Mouse (Mus musculus) limb, embryonic 11.5 days (tissue): ENCODE measurements around the gene Gigyf2. TPM values are rescaled to one million over a fixed set of nuclear protein-coding genes. Genes with fewer than 3 reads are reported as not detected.
"Not testable (repeated sequence)": the region's sequence is repeated elsewhere in the genome, so short reads cannot be mapped to it uniquely, and the experiment has no call there.

Experiments
- ATAC-seq: fragments of 200-750 bp; cut with Nextera tagmentation; 2 replicates; pipeline ENCODE4 v1.8.0; 2017; ENCODE audit warnings: low read depth; ENCODE audit not compliant: insufficient number of reproducible peaks, low FRiP score, low TSS enrichment
- DNase-seq: peaks from one replicate; pipeline ENCODE4 v3.0.0-alpha.2; 2015; ENCODE audit warnings: low spot score
- H3K27ac ChIP-seq: fragments of 300-500 bp; sonication (generic); replicated peaks from 2 replicates; pipeline ENCODE4 v1.5.1; 2014; ENCODE audit warnings: low read depth, mild to moderate bottlenecking, low read length
- H3K27me3 ChIP-seq: fragments of 300-500 bp; sonication (generic); 2 replicates; pipeline ENCODE4 v1.6.1; 2014; ENCODE audit warnings: mild to moderate bottlenecking, low read length, mixed read lengths; ENCODE audit not compliant: control insufficient read depth, insufficient read depth
- H3K36me3 ChIP-seq: fragments of 300-500 bp; sonication (generic); 2 replicates; pipeline ENCODE4 v1.6.1; 2014; ENCODE audit warnings: mild to moderate bottlenecking, low read length, moderate library complexity, mixed read lengths; ENCODE audit not compliant: control insufficient read depth, insufficient read depth
- H3K4me1 ChIP-seq: fragments of 300-500 bp; sonication (generic); 2 replicates; pipeline ENCODE4 v1.6.1; 2014; ENCODE audit warnings: low read length, mixed read lengths; ENCODE audit not compliant: control insufficient read depth, insufficient read depth
- H3K4me2 ChIP-seq: fragments of 300-500 bp; sonication (generic); 2 replicates; pipeline ENCODE4 v1.6.1; 2014; ENCODE audit warnings: low read depth, mild to moderate bottlenecking, moderate library complexity; ENCODE audit not compliant: severe bottlenecking
- H3K4me3 ChIP-seq: fragments of 300-500 bp; sonication (generic); 2 replicates; pipeline ENCODE4 v1.5.1; 2014; ENCODE audit warnings: low read depth, low read length
- H3K9ac ChIP-seq: fragments of 300-500 bp; sonication (generic); 2 replicates; pipeline ENCODE4 v1.6.1; 2014; ENCODE audit warnings: mild to moderate bottlenecking, low read length
- H3K9me3 ChIP-seq: fragments of 300-500 bp; sonication (generic); 2 replicates; pipeline ENCODE4 v1.6.1; 2016; ENCODE audit warnings: low read length; ENCODE audit not compliant: control insufficient read depth
- WGBS: fragments of 180-500 bp; shearing (Covaris S2); extraction: QIAGEN DNeasy Blood & Tissue Kit; methylation state at CpG from one replicate; pipeline ENCODE4 v1.1.7; 2014; 5-methylcytosine and 5-hydroxymethylcytosine counted together
- polyA plus RNA-seq: library from polyadenylated mRNA; unstranded; fragments of >200 nt; fragmentation: Nextera tagmentation; extraction: Ambion mirVana; gene quantifications from 2 replicates; pipeline ENCODE4 v1.2.1, GENCODE M21; 2014

The Gigyf2 gene
- polyA plus RNA-seq, 1 experiment from 2014 or later, result 47.3 TPM

DNA sequence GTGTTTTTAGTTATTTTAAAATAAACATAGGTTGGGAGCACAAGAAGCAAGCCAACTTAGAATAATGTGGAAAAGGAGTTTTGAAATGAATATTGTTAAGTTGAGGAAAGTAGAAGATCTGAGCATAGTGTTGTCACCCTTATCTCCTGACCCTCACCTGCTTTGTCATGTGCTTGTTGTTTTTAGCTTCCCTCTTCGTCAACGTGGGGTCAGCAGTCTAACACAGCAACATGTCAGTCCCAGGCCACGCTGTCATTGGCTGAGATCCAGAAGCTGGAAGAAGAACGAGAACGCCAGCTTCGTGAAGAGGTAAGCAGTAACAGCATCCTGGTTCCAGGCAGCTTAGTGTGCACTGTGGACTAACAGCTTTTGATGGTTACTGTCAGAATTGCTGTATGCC, 109.8 kb downstream of the Gigyf2 start:
- no peaks in the 10 kb centered on the region for H3K9me3 ChIP-seq
- H3K4me2 ChIP-seq, result no peak overlapping the region
- H3K4me1 ChIP-seq, result no peaks in the 10 kb centered on the region
- H3K36me3 ChIP-seq, result peaks cover 13% of the 10 kb centered on the region
- no peak overlapping the region for H3K9ac ChIP-seq
- H3K4me3 ChIP-seq, result no peak overlapping the region
- DNase-seq, result no peak
- no peak overlapping the region for H3K27ac ChIP-seq
- 88% methylated on average over 6 of the region's 6 CpGs for WGBS
- ATAC-seq, result no peak
- H3K27me3 ChIP-seq, result no peaks in the 10 kb centered on the region

DNA sequence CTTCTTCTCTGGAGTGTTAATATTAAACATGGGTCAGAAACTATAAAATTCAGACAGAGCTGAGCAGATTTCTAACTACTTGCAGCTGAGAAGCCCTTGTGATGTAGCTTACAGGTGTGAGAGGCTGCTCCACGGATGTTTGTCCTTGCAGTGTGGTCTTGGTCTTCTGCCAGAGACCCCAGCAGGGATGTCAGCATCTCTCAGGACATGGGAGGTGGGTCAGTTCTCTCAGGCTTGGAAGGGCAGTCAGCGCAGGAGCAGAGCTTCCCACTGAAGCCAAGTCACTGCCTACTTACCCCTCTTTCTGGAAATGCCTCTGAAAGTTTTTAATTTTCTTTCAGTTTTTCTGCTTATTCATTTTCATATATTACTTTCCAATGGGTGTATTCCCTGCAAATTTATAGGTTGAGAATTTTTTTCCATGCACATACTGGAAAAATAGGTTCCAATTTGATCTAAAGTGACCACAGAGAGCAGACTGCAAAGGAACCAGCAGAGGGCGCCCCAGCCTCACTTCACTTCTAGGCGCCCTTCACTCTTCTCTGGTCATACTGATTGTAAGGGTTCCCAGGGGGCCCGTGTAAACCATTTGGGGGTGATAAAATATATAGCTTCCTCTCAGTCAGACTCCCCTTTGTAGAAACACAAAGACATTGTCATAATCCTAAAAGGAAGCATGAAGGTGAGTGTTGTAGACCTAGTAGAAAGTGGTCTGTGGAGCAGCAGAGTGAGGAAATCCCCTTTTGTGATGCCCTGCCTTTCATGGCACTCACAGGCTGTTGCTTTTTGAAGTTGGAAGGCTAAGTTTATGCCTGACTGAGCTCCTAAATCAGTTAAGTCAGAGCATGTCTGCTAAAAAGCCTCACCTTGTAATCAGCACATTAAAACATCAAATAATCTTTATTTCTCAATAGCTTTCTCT, 120.6 kb downstream of the Gigyf2 start:
- no peak overlapping the region for H3K4me3 ChIP-seq
- WGBS, result 44% methylated on average over 5 of the region's 5 CpGs
- peak; percentile 76 for DNase-seq
- no peak for ATAC-seq
- H3K27me3 ChIP-seq, result no peaks in the 10 kb centered on the region
- H3K4me1 ChIP-seq, result no peaks in the 10 kb centered on the region
- no peaks in the 10 kb centered on the region for H3K9me3 ChIP-seq
- no peak overlapping the region for H3K4me2 ChIP-seq
- peaks cover 7% of the 10 kb centered on the region for H3K36me3 ChIP-seq
- no peak overlapping the region for H3K9ac ChIP-seq
- H3K27ac ChIP-seq, result no peak overlapping the region

DNA sequence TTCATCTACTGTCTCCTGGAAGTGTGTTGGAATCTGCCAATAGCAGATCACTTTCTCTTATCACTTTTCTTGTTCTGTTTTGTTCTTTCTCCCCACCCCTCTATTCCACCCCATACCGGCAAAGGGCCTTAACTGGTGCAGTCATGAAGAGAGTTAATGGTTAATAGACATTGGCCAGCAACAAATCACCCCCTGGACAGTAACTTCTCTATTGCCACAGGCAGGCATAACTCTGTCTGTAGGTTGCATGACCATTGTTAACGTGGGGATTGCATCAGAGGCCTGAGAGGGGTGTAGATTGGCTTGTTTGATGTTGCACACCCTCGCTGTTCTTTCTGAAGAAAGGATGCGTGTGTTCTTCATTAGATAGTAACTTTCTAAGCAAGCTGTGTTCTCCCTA, 122.6 kb downstream of the Gigyf2 start:
- Histone ChIP-seq H3K9me3 (no peaks in the 10 kb centered on the region), H3K27ac (no peak overlapping the region), H3K36me3 (peaks cover 5% of the 10 kb centered on the region), H3K27me3 (no peaks in the 10 kb centered on the region), H3K4me2 (no peak overlapping the region), H3K9ac (no peak overlapping the region), H3K4me1 (no peaks in the 10 kb centered on the region), H3K4me3 (no peak overlapping the region)
- ATAC-seq (no peak), DNase-seq (no peak)
- WGBS, result 83% methylated on average over 4 of the region's 4 CpGs

DNA sequence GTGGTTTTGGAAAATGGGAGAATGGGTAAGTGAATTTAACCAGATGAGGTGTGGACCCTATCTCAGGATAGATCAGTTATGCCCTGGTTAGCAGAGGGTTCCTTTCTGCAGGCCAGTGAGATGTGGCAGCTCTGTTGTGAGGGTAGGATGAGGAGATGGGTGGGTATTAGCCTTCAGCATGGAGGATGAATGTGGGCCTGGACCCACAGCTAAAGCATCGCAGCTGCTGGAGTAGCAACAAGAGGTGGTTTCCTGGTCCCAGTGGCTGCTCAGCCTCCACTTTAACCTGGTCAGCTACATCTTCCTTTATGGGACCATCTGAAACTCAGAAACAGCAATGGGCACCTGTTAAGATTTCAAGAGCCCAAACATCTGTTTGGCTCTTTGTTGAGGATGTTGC, 129.6 kb downstream of the Gigyf2 start:
- H3K36me3 ChIP-seq, result no peaks in the 10 kb centered on the region
- WGBS, result 90% methylated on average over 1 of the region's 1 CpGs
- no peak overlapping the region for H3K4me3 ChIP-seq
- no peaks in the 10 kb centered on the region for H3K9me3 ChIP-seq
- H3K27me3 ChIP-seq, result no peaks in the 10 kb centered on the region
- no peak overlapping the region for H3K9ac ChIP-seq
- no peak overlapping the region for H3K27ac ChIP-seq
- H3K4me1 ChIP-seq, result no peaks in the 10 kb centered on the region
- H3K4me2 ChIP-seq, result no peak overlapping the region
- DNase-seq (no peak), ATAC-seq (no peak)

DNA sequence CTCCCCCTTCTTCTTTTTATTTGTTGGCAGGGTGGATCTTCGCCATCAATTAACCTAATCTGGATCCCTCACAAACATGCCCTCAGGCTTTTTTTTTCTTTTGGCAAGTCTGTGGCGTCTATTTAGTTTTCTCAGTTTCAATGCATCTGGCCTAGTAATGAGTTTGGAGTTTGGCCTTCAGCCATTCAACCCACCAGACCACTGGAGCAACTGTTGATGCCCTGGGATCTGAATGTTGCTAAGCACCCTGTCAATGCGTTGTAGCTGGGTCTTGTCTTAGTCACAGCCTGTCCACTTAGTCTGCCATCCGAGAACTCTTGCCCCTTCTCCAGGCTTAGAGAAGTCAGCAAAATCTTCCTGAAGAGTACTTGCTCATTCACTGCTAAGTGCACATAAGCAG, 131.2 kb downstream of the Gigyf2 start:
- ATAC-seq (no peak), DNase-seq (no peak)
- Histone ChIP-seq H3K9ac (no peak overlapping the region), H3K27me3 (no peaks in the 10 kb centered on the region), H3K9me3 (no peaks in the 10 kb centered on the region), H3K4me1 (no peaks in the 10 kb centered on the region), H3K27ac (no peak overlapping the region), H3K36me3 (no peaks in the 10 kb centered on the region), H3K4me2 (no peak overlapping the region), H3K4me3 (no peak overlapping the region)
- WGBS, result 94% methylated on average over 4 of the region's 4 CpGs

DNA sequence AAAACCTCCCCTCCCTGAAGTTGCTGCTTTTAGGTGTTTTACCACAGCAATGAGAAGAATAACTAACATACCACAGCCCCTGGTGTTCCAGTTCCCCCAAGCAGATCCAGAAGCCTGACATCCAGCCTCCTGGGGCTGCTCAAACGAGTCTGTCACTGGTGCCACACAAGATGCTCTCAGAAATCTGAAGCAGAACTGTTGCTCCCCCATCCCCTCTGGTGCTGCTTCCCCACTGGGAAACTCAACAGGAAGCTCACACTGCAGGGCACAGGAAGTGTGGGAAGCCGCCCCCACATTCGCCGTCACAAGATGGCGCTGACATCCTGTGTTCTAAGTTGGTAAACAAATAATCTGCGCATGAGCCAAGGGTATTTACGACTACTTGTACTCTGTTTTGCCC, 133.1 kb downstream of the Gigyf2 start:
- not testable (repeated sequence) for H3K27ac ChIP-seq, ATAC-seq, H3K4me1 ChIP-seq, H3K27me3 ChIP-seq, H3K9ac ChIP-seq, H3K4me2 ChIP-seq, H3K9me3 ChIP-seq, H3K36me3 ChIP-seq, DNase-seq, H3K4me3 ChIP-seq
- WGBS, result 91% methylated on average over 6 of the region's 7 CpGs

DNA sequence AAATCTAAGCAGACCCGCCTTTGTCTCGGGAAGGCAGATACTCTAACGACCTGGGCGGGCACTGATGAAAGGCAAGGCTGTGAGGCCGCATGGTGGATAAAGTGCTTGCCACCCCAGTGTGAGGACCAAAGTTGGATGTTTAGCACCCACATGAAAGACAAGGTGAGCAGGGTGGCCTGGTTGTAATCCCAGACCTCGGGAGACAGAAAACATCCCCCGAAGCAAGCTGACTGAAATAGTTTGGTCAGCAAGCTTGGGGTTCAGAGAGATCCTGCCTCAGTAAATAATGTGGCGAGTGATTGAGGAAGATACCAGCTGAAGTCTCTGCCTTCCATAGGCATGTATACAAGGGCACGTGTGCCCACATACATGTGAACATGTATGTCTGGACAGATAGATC, 140.7 kb downstream of the Gigyf2 start:
- DNase-seq (no peak), ATAC-seq (no peak)
- Histone ChIP-seq H3K4me2 (no peak overlapping the region), H3K4me1 (no peaks in the 10 kb centered on the region), H3K27me3 (no peaks in the 10 kb centered on the region), H3K27ac (no peak overlapping the region), H3K36me3 (no peaks in the 10 kb centered on the region), H3K9me3 (no peaks in the 10 kb centered on the region), H3K4me3 (no peak overlapping the region), H3K9ac (no peak overlapping the region)
- WGBS, result 60% methylated on average over 9 of the region's 9 CpGs

DNA sequence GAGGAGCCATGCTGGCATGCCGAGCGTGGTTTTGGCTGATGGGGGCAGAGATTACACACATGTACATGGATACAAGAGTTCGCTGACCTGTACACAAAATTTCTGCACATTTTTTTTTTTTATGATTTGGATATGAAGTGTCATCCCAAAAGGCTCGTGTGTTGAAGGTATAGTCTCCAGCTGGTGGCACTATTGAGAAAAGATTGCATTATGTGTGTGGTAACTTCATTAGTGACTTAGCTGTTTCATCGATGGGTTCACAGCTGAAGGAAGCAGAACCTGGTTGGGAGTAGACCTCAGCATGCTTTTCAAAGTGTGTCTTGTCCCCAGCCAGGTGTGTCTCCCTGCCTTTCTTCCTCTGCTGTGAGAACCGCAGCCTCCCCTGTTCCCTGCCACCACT, 141.5 kb downstream of the Gigyf2 start:
- Histone ChIP-seq H3K27ac (no peak overlapping the region), H3K9ac (no peak overlapping the region), H3K4me3 (no peak overlapping the region), H3K36me3 (no peaks in the 10 kb centered on the region), H3K9me3 (no peaks in the 10 kb centered on the region), H3K27me3 (no peaks in the 10 kb centered on the region), H3K4me2 (no peak overlapping the region), H3K4me1 (no peaks in the 10 kb centered on the region)
- ATAC-seq (no peak), DNase-seq (no peak)
- WGBS, result 81% methylated on average over 6 of the region's 6 CpGs

DNA sequence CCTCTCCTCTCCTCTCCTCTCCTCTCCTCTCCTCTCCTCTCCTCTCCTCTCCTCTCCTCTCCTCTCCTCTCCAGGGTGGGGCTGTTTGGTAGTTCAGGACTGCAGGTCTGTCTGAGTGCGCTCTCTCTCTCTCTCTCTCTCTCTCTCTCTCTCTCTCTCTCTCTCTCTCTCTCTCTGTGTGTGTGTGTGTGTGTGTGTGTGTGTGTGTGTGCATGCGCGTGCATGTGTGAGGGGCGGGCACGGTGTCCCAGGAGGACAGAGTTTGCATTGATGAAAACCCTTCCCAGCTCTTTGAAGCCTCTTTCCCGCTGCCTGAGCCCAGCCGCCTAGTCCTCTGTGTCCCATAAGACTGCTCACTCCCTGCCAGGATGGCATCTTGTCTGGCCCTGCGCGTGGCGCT, 143.2 kb downstream of the Gigyf2 start, which contains the start of gene Snorc:
Snorc (plus strand) TSS at position 301 of the 400 bp plus-strand sequence.
- not testable (repeated sequence) for H3K4me1 ChIP-seq, H3K27me3 ChIP-seq, H3K27ac ChIP-seq, H3K4me2 ChIP-seq, H3K9ac ChIP-seq, DNase-seq, ATAC-seq, H3K36me3 ChIP-seq, H3K4me3 ChIP-seq, H3K9me3 ChIP-seq
- 43% methylated on average over 9 of the region's 10 CpGs for WGBS
